Mouse (Mus musculus): Measurements from ENCODE around the gene Slc17a1. TPM values are rescaled to one million over a fixed set of nuclear protein-coding genes. Genes with fewer than 3 reads are reported as not detected.

Slc17a1 gene
- polyA plus RNA-seq, 1 experiment from 2014 or later: 0.05 TPM

- Histone ChIP-seq H3K4me1 (replicated peaks) (peaks cover 17% of the 10 kb centered on the region; the same call in 1 of the 2 replicates), H3K9me3 (replicated peaks) (no peaks in the 10 kb centered on the region), H3K36me3 (no peaks in the 10 kb centered on the region), H3K27ac (no peak overlapping the region), H3K4me3 (replicated peaks) (no peak overlapping the region), H3K27me3 (no peaks in the 10 kb centered on the region), H3K9ac (no peak overlapping the region), H3K4me2 (no peak overlapping the region)
- 58% methylated on average over 9 of the region's 9 CpGs for WGBS (ENCODE audit: insufficient replicate concordance)
- DNase-seq (no peak), ATAC-seq (ENCODE audit: low read depth) (no peak)
Measured at GRCm38 (mm10) chr13:23864711-23865110, 2.8 kb upstream of the Slc17a1 start.

DNA sequence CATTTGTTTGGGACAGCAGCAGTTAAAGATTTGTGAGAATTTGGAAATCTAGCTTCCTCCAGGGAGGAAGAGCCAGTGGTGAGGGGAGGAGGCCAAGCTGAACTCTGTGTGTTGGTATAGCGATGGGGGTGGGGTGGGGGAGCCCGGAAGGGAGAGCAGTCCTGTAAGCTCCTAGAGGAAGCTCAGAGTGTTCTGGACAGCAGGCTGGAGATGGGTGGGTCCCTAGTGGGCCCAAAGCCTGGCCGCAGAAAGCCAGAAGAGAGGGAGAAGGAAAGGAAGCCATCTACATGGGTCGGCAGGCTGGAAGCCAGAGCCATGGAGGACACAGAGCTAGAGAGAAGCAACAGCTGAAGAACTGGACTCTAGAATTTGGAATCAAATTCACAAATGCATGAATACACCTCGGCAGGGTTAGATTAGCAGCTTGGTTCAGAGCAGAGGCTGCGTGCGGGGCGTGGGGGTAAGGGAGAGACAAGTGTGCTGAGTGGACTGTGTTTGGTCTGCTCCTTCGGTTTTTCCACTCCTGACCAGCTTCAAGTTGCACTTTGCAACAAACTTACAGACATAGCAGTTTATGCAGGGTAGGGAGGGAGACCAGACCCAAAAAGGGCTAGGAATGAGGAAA, 1.4 kb upstream of the Slc17a1 start:
- Histone ChIP-seq H3K9ac (no peak overlapping the region), H3K4me3 (replicated peaks) (no peak overlapping the region), H3K4me1 (replicated peaks) (peaks cover 20% of the 10 kb centered on the region; the same call in 1 of the 2 replicates), H3K36me3 (no peaks in the 10 kb centered on the region), H3K27me3 (no peaks in the 10 kb centered on the region), H3K4me2 (no peak overlapping the region), H3K27ac (peak overlapping the region; percentile 25), H3K9me3 (replicated peaks) (no peaks in the 10 kb centered on the region)
- 52% methylated on average over 9 of the region's 9 CpGs for WGBS (ENCODE audit: insufficient replicate concordance)
- DNase-seq: no peak
- ATAC-seq (ENCODE audit: low read depth): no peak

GRCm38 (mm10) chr13:23867000-23867399, 550 bp upstream of the Slc17a1 start:
- Histone ChIP-seq H3K36me3 (no peaks in the 10 kb centered on the region), H3K27ac (peak overlapping the region; percentile 29; the same call in 1 of the 2 replicates), H3K9me3 (replicated peaks) (no peaks in the 10 kb centered on the region), H3K9ac (no peak overlapping the region), H3K4me2 (no peak overlapping the region), H3K4me1 (replicated peaks) (peaks cover 20% of the 10 kb centered on the region; the same call in 1 of the 2 replicates), H3K27me3 (no peaks in the 10 kb centered on the region), H3K4me3 (replicated peaks) (no peak overlapping the region)
- DNase-seq: no peak
- WGBS (ENCODE audit: insufficient replicate concordance): 62% methylated on average over 6 of the region's 6 CpGs
- no peak for ATAC-seq (ENCODE audit: low read depth)

GRCm38 (mm10) chr13:23868790-23869533, 1.4 kb downstream of the Slc17a1 start:
- Histone ChIP-seq H3K9ac (no peak overlapping the region), H3K4me1 (replicated peaks) (peaks cover 20% of the 10 kb centered on the region; the same call in 1 of the 2 replicates), H3K9me3 (replicated peaks) (no peaks in the 10 kb centered on the region), H3K27me3 (no peaks in the 10 kb centered on the region), H3K27ac (peak overlapping the region; percentile 2; the same call in 1 of the 2 replicates), H3K36me3 (no peaks in the 10 kb centered on the region), H3K4me2 (no peak overlapping the region), H3K4me3 (replicated peaks) (no peak overlapping the region)
- 60% methylated on average over 8 of the region's 8 CpGs for WGBS (ENCODE audit: insufficient replicate concordance)
- ATAC-seq (ENCODE audit: low read depth): no peak
- DNase-seq: no peak

DNA sequence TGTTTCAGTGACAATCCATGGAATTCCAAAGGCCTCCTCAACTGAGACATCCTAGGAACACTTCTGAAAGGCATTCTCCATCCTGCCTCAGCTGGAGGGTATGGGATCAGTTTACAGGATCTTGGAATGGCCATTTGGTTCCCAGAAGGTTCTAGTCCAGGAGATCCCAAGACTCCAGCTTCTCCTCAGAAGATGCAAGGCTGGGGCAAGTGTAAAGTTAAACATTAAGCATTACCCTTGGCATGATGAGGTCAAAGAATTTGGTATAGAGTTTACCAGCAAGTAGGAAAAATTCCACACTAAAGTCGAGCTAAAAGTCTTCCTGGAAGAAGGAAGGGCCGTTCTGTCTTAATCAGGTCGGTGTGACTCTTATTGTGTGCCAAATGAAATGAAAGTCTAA, 2.4 kb downstream of the Slc17a1 start:
- H3K9ac ChIP-seq: no peak overlapping the region
- H3K4me2 ChIP-seq: no peak overlapping the region
- H3K27me3 ChIP-seq: no peaks in the 10 kb centered on the region
- WGBS (ENCODE audit: insufficient replicate concordance): 63% methylated on average over 3 of the region's 3 CpGs
- no peak for ATAC-seq (ENCODE audit: low read depth)
- H3K27ac ChIP-seq: no peak overlapping the region
- H3K4me3 ChIP-seq (replicated peaks): no peak overlapping the region
- H3K36me3 ChIP-seq: no peaks in the 10 kb centered on the region
- no peak for DNase-seq
- H3K9me3 ChIP-seq (replicated peaks): no peaks in the 10 kb centered on the region
- H3K4me1 ChIP-seq (replicated peaks): peaks cover 17% of the 10 kb centered on the region; the same call in 1 of the 2 replicates

DNA sequence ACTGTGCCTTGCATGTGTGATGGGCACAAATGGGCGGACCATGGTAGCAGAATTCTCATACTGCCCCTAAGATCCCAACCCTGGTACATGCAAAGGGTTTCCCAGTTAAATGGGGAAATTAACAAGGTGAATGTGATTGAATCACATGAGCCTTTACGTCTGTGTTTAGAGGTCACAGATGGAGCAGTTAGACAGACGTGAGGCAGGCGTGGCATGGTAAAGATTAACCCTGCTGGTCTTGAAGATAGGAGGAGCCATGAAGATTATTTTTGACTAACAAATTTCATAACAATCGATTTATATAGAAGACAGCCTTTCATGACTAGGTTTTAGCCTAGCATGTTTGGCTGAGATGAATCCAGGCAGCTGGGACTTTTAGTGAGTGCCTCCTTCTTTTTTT, 5.6 kb downstream of the Slc17a1 start:
- Histone ChIP-seq H3K36me3 (no peaks in the 10 kb centered on the region), H3K4me1 (replicated peaks) (peaks cover 7% of the 10 kb centered on the region; the same call in 1 of the 2 replicates), H3K9ac (no peak overlapping the region), H3K4me3 (replicated peaks) (no peak overlapping the region), H3K9me3 (replicated peaks) (no peaks in the 10 kb centered on the region), H3K27ac (no peak overlapping the region), H3K27me3 (no peaks in the 10 kb centered on the region), H3K4me2 (no peak overlapping the region)
- ATAC-seq (ENCODE audit: low read depth) (no peak), DNase-seq (no peak)
- 37% methylated on average over 5 of the region's 5 CpGs for WGBS (ENCODE audit: insufficient replicate concordance)

- Histone ChIP-seq H3K9me3 (replicated peaks) (no peaks in the 10 kb centered on the region), H3K4me1 (replicated peaks) (no peaks in the 10 kb centered on the region), H3K36me3 (no peaks in the 10 kb centered on the region), H3K4me2 (no peak overlapping the region), H3K9ac (no peak overlapping the region), H3K27me3 (no peaks in the 10 kb centered on the region), H3K4me3 (replicated peaks) (no peak overlapping the region), H3K27ac (no peak overlapping the region)
- DNase-seq (no peak), ATAC-seq (ENCODE audit: low read depth) (no peak)
- WGBS (ENCODE audit: insufficient replicate concordance): 37% methylated on average over 3 of the region's 3 CpGs
Measured at GRCm38 (mm10) chr13:23879106-23879505, 11.6 kb downstream of the Slc17a1 start.

DNA sequence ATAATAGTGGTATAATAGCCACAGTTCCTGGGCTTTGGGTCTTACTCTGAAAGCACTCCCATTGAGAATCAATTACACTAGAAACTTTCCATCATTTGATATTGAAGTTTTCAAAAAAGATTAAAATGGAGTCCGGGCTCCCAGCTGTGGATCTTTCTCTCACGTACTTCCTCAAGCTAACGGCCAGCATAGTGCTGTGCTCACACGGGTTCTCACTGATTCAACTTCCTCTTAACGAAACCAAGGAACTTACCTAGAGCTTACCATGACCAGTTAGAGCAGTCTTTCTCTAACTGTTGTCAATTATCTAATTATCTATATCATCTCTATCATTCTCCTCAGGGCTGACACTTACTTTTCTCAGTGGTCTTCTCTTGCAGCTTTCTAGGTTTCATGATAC, 12.1 kb downstream of the Slc17a1 start:
- ATAC-seq (ENCODE audit: low read depth) (no peak), DNase-seq (no peak)
- Histone ChIP-seq H3K9me3 (replicated peaks) (no peaks in the 10 kb centered on the region), H3K4me1 (replicated peaks) (no peaks in the 10 kb centered on the region), H3K36me3 (no peaks in the 10 kb centered on the region), H3K4me2 (no peak overlapping the region), H3K4me3 (replicated peaks) (no peak overlapping the region), H3K9ac (no peak overlapping the region), H3K27me3 (no peaks in the 10 kb centered on the region), H3K27ac (no peak overlapping the region)
- 24% methylated on average over 5 of the region's 5 CpGs for WGBS (ENCODE audit: insufficient replicate concordance)

DNA sequence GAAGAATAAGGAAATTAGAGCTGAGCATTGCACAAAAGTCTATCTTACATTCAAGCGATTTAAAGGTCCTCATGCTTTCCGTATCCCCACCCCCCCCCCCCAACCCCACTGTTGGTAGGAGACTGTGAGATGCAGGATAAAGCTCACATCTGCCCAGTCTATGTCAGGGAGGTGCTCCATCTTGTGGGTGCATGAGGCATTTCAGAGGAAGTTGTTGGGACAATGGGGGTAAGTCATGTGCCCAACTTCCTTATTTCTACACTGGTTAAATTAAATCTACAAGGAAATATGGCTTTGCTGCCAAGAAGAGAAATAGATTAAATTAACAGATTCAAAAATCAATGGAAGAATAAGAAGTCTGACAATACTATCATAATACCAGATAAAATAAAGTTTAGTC, 18.0 kb downstream of the Slc17a1 start:
- H3K36me3 ChIP-seq: no peaks in the 10 kb centered on the region
- no peak overlapping the region for H3K9ac ChIP-seq
- ATAC-seq (ENCODE audit: low read depth) (no peak), DNase-seq (peak; percentile 6)
- no peak overlapping the region for H3K4me2 ChIP-seq
- H3K4me1 ChIP-seq (replicated peaks): peaks cover 12% of the 10 kb centered on the region; the same call in 1 of the 2 replicates
- H3K27me3 ChIP-seq: no peaks in the 10 kb centered on the region
- no peak overlapping the region for H3K27ac ChIP-seq
- no peak overlapping the region for H3K4me3 ChIP-seq (replicated peaks)
- no peaks in the 10 kb centered on the region for H3K9me3 ChIP-seq (replicated peaks)
- WGBS (ENCODE audit: insufficient replicate concordance): 5% methylated on average over 2 of the region's 2 CpGs

DNA sequence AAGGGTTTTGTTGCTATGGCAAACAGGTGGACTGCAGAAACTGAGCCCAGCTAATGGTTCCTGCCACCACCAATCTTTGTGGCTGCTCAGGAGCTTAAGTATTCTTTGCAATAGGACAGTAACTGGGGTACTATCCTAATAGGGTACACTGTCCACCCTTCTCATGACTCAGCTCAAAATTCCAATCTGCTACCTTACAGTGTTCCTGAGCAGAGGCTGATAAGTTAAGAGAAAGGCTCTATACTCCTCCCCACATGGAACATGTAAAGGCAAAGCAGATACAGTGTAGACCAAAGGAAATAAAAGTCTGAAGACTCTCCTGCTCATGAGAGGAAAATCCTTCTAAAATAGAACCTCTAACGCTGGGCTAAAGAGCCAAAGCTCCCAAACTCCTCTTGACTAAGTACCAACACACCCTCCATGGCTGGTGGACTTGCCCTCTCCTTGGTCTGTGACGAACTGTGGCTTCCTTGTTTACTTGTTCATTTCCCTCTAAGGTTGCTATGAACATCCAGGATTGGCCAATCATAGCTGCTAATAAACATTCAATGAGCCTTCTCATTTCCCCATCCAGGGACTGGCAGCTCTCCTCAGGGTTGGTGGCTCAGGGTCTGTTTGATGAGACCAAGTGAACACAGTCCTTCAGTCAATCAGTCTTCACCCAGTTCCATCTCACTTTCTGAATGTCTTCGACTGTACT, 19.6 kb downstream of the Slc17a1 start:
- 63% methylated on average over 3 of the region's 3 CpGs for WGBS (ENCODE audit: insufficient replicate concordance)
- peak; percentile 71 for ATAC-seq (ENCODE audit: low read depth)

GRCm38 (mm10) chr13:23889011-23889605, 21.6 kb downstream of the Slc17a1 start:
- Histone ChIP-seq H3K36me3 (no peaks in the 10 kb centered on the region), H3K27ac (no peak overlapping the region), H3K9ac (no peak overlapping the region), H3K27me3 (no peaks in the 10 kb centered on the region), H3K4me2 (no peak overlapping the region), H3K4me1 (replicated peaks) (peaks cover 12% of the 10 kb centered on the region; the same call in 1 of the 2 replicates), H3K9me3 (replicated peaks) (no peaks in the 10 kb centered on the region), H3K4me3 (replicated peaks) (no peak overlapping the region)
- ATAC-seq (ENCODE audit: low read depth) (no peak), DNase-seq (no peak)
- 53% methylated on average over 6 of the region's 6 CpGs for WGBS (ENCODE audit: insufficient replicate concordance)

More for the DNA sequence above, 19.6 kb downstream of the Slc17a1 start:
- H3K4me1 ChIP-seq (replicated peaks): peaks cover 12% of the 10 kb centered on the region; the same call in 1 of the 2 replicates
- peak; percentile 11 for DNase-seq
- H3K4me2 ChIP-seq: no peak overlapping the region
- H3K27ac ChIP-seq: no peak overlapping the region
- no peaks in the 10 kb centered on the region for H3K27me3 ChIP-seq
- H3K36me3 ChIP-seq: no peaks in the 10 kb centered on the region
- no peak overlapping the region for H3K9ac ChIP-seq
- H3K4me3 ChIP-seq (replicated peaks): no peak overlapping the region
- H3K9me3 ChIP-seq (replicated peaks): no peaks in the 10 kb centered on the region

All from liver, embryonic 13.5 days (tissue).